Mouse (Mus musculus) gastrocnemius, postnatal 36 days (tissue): ENCODE results near the gene Abcf1. TPM values are rescaled to one million over a fixed set of nuclear protein-coding genes. Genes with fewer than 3 reads are reported as not detected.

Source experiments
- microRNA-seq, 2 experiments: library from miRNA; unstranded; fragments of <30 nt; microRNA quantifications; one replicate each; pipeline ENCODE4 v1.2.0; 2021
- total RNA-seq, 2 experiments: library from RNA; stranded (reverse); gene quantifications; 2 replicates each; pipeline ENCODE4 v1.2.3; 2021

Abcf1 gene
- total RNA-seq, 2 experiments from 2014 or later: 64.3 to 70.2 TPM

Small RNAs within 50 kb of the gene (microRNA-seq; reads per million reads assigned to microRNA genes)
- gene Mir1894 (0 reads per million in 2 experiments), gene Mir877 (15.6 to 22.2 reads per million in 2 experiments)

Other genes starting within 250 kb of the Abcf1 start
- 1 to 10 TPM; 5.3 to 5.4 TPM for gene Ier3, start 148.1 kb downstream of the Abcf1 start, total RNA-seq
- gene Flot1, start 146.5 kb downstream of the Abcf1 start, total RNA-seq: 10 to 100 TPM; 44.0 to 44.1 TPM
- 10 to 100 TPM; 34.7 to 38.6 TPM for gene Tubb5, start 131.5 kb downstream of the Abcf1 start, total RNA-seq
- gene Mdc1, start 128.2 kb downstream of the Abcf1 start, total RNA-seq: 1 to 10 TPM; 2.9 to 3.5 TPM
- 1 to 10 TPM; 1.6 to 2.0 TPM for gene Nrm, start 108.4 kb downstream of the Abcf1 start, total RNA-seq
- 1 to 10 TPM; 5.1 to 5.2 TPM for gene Ppp1r18, start 104.2 kb downstream of the Abcf1 start, total RNA-seq
- gene Dhx16, start 89.9 kb downstream of the Abcf1 start, total RNA-seq: 10 to 100 TPM; 10.8 to 14.2 TPM
- 10 to 100 TPM; 59.6 to 63.8 TPM for gene 2310061I04Rik, start 72.3 kb downstream of the Abcf1 start, total RNA-seq
- gene Atat1, start 59.7 kb downstream of the Abcf1 start, total RNA-seq: 1 to 10 TPM; 3.0 to 3.2 TPM
- 10 to 100 TPM; 53.8 to 55.4 TPM for gene Mrps18b, start 53.4 kb downstream of the Abcf1 start, total RNA-seq
- gene Ppp1r10, start 53.3 kb downstream of the Abcf1 start, total RNA-seq: 10 to 100 TPM; 17.8 to 19.2 TPM
- 10 to 100 TPM; 16.6 to 18.7 TPM for gene Gnl1, start 10.1 kb upstream of the Abcf1 start, total RNA-seq
- gene Prr3, start 10.5 kb upstream of the Abcf1 start, total RNA-seq: 1 to 10 TPM; 1.7 to 3.4 TPM
- 1 to 10 TPM in 1 of 2 experiments, under 1 TPM in 1; 0.84 to 2.1 TPM for gene H2-T24, start 50.8 kb upstream of the Abcf1 start, total RNA-seq
- 1 to 10 TPM; 7.7 to 8.3 TPM for gene H2-T23, start 63.1 kb upstream of the Abcf1 start, total RNA-seq
- gene H2-T22, start 73.0 kb upstream of the Abcf1 start, total RNA-seq: 1 to 10 TPM; 7.1 to 8.0 TPM
- gene Gm6034, start 73.2 kb upstream of the Abcf1 start, total RNA-seq: not detected
- gene Gm11127, start 88.6 kb upstream of the Abcf1 start, total RNA-seq: 1 to 10 TPM; 1.5 to 2.1 TPM
- not detected for gene Gm19684, start 151.9 kb upstream of the Abcf1 start, total RNA-seq
- not detected for gene Gm7030, start 159.7 kb upstream of the Abcf1 start, total RNA-seq
- gene Gm8909, start 198.8 kb upstream of the Abcf1 start, total RNA-seq: not detected
- under 1 TPM in 1 of 2 experiments, not detected in 1; 0.59 TPM for gene H2-T3, start 220.5 kb upstream of the Abcf1 start, total RNA-seq